In genomic region chr8:114671237-114671674, GRCm38 (mm10) we compare ENCODE assay signal across 8 mouse cellular contexts.
A peak's percentile ranks its signal among the peaks of the same experiment; 100 is the strongest.
DNase-seq lines count a peak whose midpoint lies in the region; ATAC-seq and TF ChIP-seq lines count a peak whose summit lies in the region.

No protein-coding gene starts in this region.

- peaks cover 13% of the 10 kb centered on the region; the same call in 1 of the 2 replicates for H3K4me1 ChIP-seq in lung, embryonic 15.5 days
- H3K4me1 ChIP-seq in forebrain, embryonic 12.5 days, result no peaks in the 10 kb centered on the region
- H3K4me1 ChIP-seq in cerebellum, adult 2 months (ENCODE audit: control insufficient read depth, insufficient read depth, low read length), result peaks cover 23% of the 10 kb centered on the region

- H3K4me3 ChIP-seq in lung, embryonic 15.5 days, result no peak overlapping the region
- no peak overlapping the region for H3K4me3 ChIP-seq in forebrain, embryonic 12.5 days (replicated peaks)
- H3K4me3 ChIP-seq in cerebellum, adult 2 months (replicated peaks; ENCODE audit: insufficient read depth, low read depth, low read length), result no peak overlapping the region

- H3K27ac ChIP-seq in lung, embryonic 15.5 days, result peak overlapping the region; percentile 70
- no peak overlapping the region for H3K27ac ChIP-seq in forebrain, embryonic 12.5 days
- no peak overlapping the region for H3K27ac ChIP-seq in cerebellum, adult 2 months (ENCODE audit: insufficient read depth, low read length)

- peak; percentile 87 for ATAC-seq in lung, embryonic 15.5 days (ENCODE audit: borderline replicate concordance, extremely low read depth, low FRiP score, low TSS enrichment)
- ATAC-seq in erythroid progenitor cell, adult 5-6 weeks (replicated peaks; ENCODE audit: low FRiP score, poor library complexity, severe bottlenecking), result no peak
- ATAC-seq in forebrain, embryonic 12.5 days (ENCODE audit: low FRiP score), result no peak

- H3K36me3 ChIP-seq in lung, embryonic 15.5 days, result no peaks in the 10 kb centered on the region
- no peaks in the 10 kb centered on the region for H3K36me3 ChIP-seq in forebrain, embryonic 12.5 days (replicated peaks)

- H3K9me3 ChIP-seq in lung, embryonic 15.5 days, result no peaks in the 10 kb centered on the region
- H3K9me3 ChIP-seq in forebrain, embryonic 12.5 days, result no peaks in the 10 kb centered on the region

- WGBS in lung, embryonic 15.5 days, result 43% methylated on average over 9 of the region's 9 CpGs
- 85% methylated on average over 9 of the region's 9 CpGs for WGBS in forebrain, embryonic 12.5 days
- 41% methylated on average over 9 of the region's 9 CpGs for WGBS in cerebellum, adult 2 months

- H3K4me2 ChIP-seq in lung, embryonic 15.5 days, result no peak overlapping the region
- H3K4me2 ChIP-seq in forebrain, embryonic 12.5 days, result no peak overlapping the region

- TF ChIP-seq CTCF in cerebellum, adult 2 months (IDR thresholded peaks at IDR 0.05; ENCODE audit: borderline replicate concordance, insufficient read depth, low read depth, low read length), result no peak

- peak; percentile 41 to 45 for DNase-seq in cerebellum, postnatal 10 days
- DNase-seq in cerebellum, adult 8-10 months, result no peak
- DNase-seq in urinary bladder, postnatal 14 days (ENCODE audit: low spot score), result peak; percentile 64
- no peak for DNase-seq in urinary bladder, postnatal 10 days (ENCODE audit: low spot score)
- no peak for DNase-seq in cerebellum, adult 2 months

- H3K9ac ChIP-seq in lung, embryonic 15.5 days, result no peak overlapping the region
- H3K9ac ChIP-seq in forebrain, embryonic 12.5 days, result no peak overlapping the region

- TF ChIP-seq POLR2A in cerebellum, adult 2 months (IDR thresholded peaks at IDR 0.05; ENCODE audit: borderline replicate concordance, insufficient read depth, low read length), result no peak

- H3K27me3 ChIP-seq in lung, embryonic 15.5 days, result peaks cover 9% of the 10 kb centered on the region; the same call in 1 of the 2 replicates
- no peaks in the 10 kb centered on the region for H3K27me3 ChIP-seq in forebrain, embryonic 12.5 days
- H3K27me3 ChIP-seq in cerebellum, adult 2 months (ENCODE audit: control insufficient read depth, insufficient read depth, low read length), result no peaks in the 10 kb centered on the region

Comparison
In these comparisons a context has a peak if more than half of its experiments do, and no peak if none do; other contexts are left out.
1. DNase-seq: peak in cerebellum, postnatal 10 days (2 of 2) and urinary bladder, postnatal 14 days (single experiment); none in cerebellum, adult 8-10 months (single experiment), urinary bladder, postnatal 10 days (single experiment) and cerebellum, adult 2 months (0 of 2).